Mouse (Mus musculus): ENCODE results near the gene Epor. TPM values are rescaled to one million over a fixed set of nuclear protein-coding genes. Genes with fewer than 3 reads are reported as not detected.

Gene Epor
- polyA plus RNA-seq, 1 experiment from 2014 or later = 3.8 TPM

DNA sequence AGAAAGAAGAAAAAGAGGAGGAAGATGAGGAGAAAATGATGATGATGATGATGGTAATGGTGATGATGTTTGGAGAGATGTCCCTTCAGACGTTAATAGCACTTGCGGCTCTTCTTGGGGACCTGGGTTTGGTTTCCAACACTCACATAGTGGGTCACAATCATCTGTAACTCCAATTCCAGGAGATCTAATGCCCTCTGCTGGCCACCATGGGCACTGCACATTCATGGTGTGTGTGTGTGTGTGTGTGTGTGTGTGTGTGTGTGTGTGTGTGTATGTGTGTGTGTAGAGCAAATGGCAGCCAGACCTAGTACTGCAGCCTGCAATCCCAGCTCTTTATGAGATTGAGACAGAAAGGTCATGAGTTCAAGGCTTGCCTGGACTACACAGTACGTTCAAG, 11.3 kb downstream of the Epor start:
- DNase-seq (ENCODE audit: low spot score) (no peak), ATAC-seq (replicated peaks; ENCODE audit: insufficient number of reproducible peaks, low FRiP score, low TSS enrichment, low read depth) (no peak)
- Histone ChIP-seq H3K4me3 (ENCODE audit: low read depth, low read length) (no peak overlapping the region), H3K27ac (replicated peaks; ENCODE audit: low read depth, low read length) (no peak overlapping the region), H3K9me3 (replicated peaks; ENCODE audit: control insufficient read depth, low read length) (no peaks in the 10 kb centered on the region), H3K4me1 (ENCODE audit: control insufficient read depth, insufficient read depth, low read length) (no peaks in the 10 kb centered on the region; the same call in 1 of the 2 replicates), H3K36me3 (replicated peaks; ENCODE audit: control insufficient read depth, insufficient read depth, low read depth, low read length) (no peaks in the 10 kb centered on the region), H3K4me2 (ENCODE audit: low read depth, low read length) (no peak overlapping the region), H3K9ac (replicated peaks; ENCODE audit: low read length) (no peak overlapping the region), H3K27me3 (ENCODE audit: control insufficient read depth, insufficient read depth, low read length) (0 out of 2 replicates have a peak, but pooled peaks cover 3% of the 10 kb centered on the region)
- WGBS = 81% methylated on average over 3 of the region's 3 CpGs

GRCm38 (mm10) chr9:21950322-21950721, 13.0 kb downstream of the Epor start:
- no peaks in the 10 kb centered on the region for H3K36me3 ChIP-seq (replicated peaks; ENCODE audit: control insufficient read depth, insufficient read depth, low read depth, low read length)
- H3K27me3 ChIP-seq (ENCODE audit: control insufficient read depth, insufficient read depth, low read length) = 0 out of 2 replicates have a peak, but pooled peaks cover 3% of the 10 kb centered on the region
- H3K4me2 ChIP-seq (ENCODE audit: low read depth, low read length) = no peak overlapping the region
- no peak overlapping the region for H3K27ac ChIP-seq (replicated peaks; ENCODE audit: low read depth, low read length)
- 16% methylated on average over 11 of the region's 11 CpGs for WGBS
- no peak overlapping the region for H3K9ac ChIP-seq (replicated peaks; ENCODE audit: low read length)
- H3K4me1 ChIP-seq (ENCODE audit: control insufficient read depth, insufficient read depth, low read length) = no peaks in the 10 kb centered on the region; the same call in 1 of the 2 replicates
- DNase-seq (ENCODE audit: low spot score) (peak; percentile 79), ATAC-seq (replicated peaks; ENCODE audit: insufficient number of reproducible peaks, low FRiP score, low TSS enrichment, low read depth) (no peak)
- H3K9me3 ChIP-seq (replicated peaks; ENCODE audit: control insufficient read depth, low read length) = no peaks in the 10 kb centered on the region
- H3K4me3 ChIP-seq (ENCODE audit: low read depth, low read length) = no peak overlapping the region

GRCm38 (mm10) chr9:21948790-21949189, 14.5 kb downstream of the Epor start:
- Histone ChIP-seq H3K4me1 (ENCODE audit: control insufficient read depth, insufficient read depth, low read length) (no peaks in the 10 kb centered on the region; the same call in 1 of the 2 replicates), H3K9me3 (replicated peaks; ENCODE audit: control insufficient read depth, low read length) (no peaks in the 10 kb centered on the region), H3K36me3 (replicated peaks; ENCODE audit: control insufficient read depth, insufficient read depth, low read depth, low read length) (no peaks in the 10 kb centered on the region), H3K27ac (replicated peaks; ENCODE audit: low read depth, low read length) (no peak overlapping the region), H3K9ac (replicated peaks; ENCODE audit: low read length) (no peak overlapping the region), H3K27me3 (ENCODE audit: control insufficient read depth, insufficient read depth, low read length) (0 out of 2 replicates have a peak, but pooled peaks cover 3% of the 10 kb centered on the region), H3K4me3 (ENCODE audit: low read depth, low read length) (no peak overlapping the region), H3K4me2 (ENCODE audit: low read depth, low read length) (no peak overlapping the region)
- ATAC-seq (replicated peaks; ENCODE audit: insufficient number of reproducible peaks, low FRiP score, low TSS enrichment, low read depth) (no peak), DNase-seq (ENCODE audit: low spot score) (no peak)
- WGBS = 74% methylated on average over 6 of the region's 6 CpGs

GRCm38 (mm10) chr9:21948146-21948545, 15.2 kb downstream of the Epor start:
- H3K4me1 ChIP-seq (ENCODE audit: control insufficient read depth, insufficient read depth, low read length) = no peaks in the 10 kb centered on the region; the same call in 1 of the 2 replicates
- no peak overlapping the region for H3K4me2 ChIP-seq (ENCODE audit: low read depth, low read length)
- DNase-seq (ENCODE audit: low spot score) (no peak), ATAC-seq (replicated peaks; ENCODE audit: insufficient number of reproducible peaks, low FRiP score, low TSS enrichment, low read depth) (no peak)
- H3K27ac ChIP-seq (replicated peaks; ENCODE audit: low read depth, low read length) = no peak overlapping the region
- H3K9ac ChIP-seq (replicated peaks; ENCODE audit: low read length) = no peak overlapping the region
- no peaks in the 10 kb centered on the region for H3K36me3 ChIP-seq (replicated peaks; ENCODE audit: control insufficient read depth, insufficient read depth, low read depth, low read length)
- 0 out of 2 replicates have a peak, but pooled peaks cover 3% of the 10 kb centered on the region for H3K27me3 ChIP-seq (ENCODE audit: control insufficient read depth, insufficient read depth, low read length)
- H3K4me3 ChIP-seq (ENCODE audit: low read depth, low read length) = no peak overlapping the region
- H3K9me3 ChIP-seq (replicated peaks; ENCODE audit: control insufficient read depth, low read length) = no peaks in the 10 kb centered on the region
- WGBS = 60% methylated on average over 8 of the region's 8 CpGs

GRCm38 (mm10) chr9:21947540-21948130, 15.7 kb downstream of the Epor start:
- H3K27ac ChIP-seq (replicated peaks; ENCODE audit: low read depth, low read length) = no peak overlapping the region
- WGBS = 4% methylated on average over 28 of the region's 28 CpGs
- H3K9ac ChIP-seq (replicated peaks; ENCODE audit: low read length) = no peak overlapping the region
- ATAC-seq (replicated peaks; ENCODE audit: insufficient number of reproducible peaks, low FRiP score, low TSS enrichment, low read depth) (no peak), DNase-seq (ENCODE audit: low spot score) (no peak)
- H3K27me3 ChIP-seq (ENCODE audit: control insufficient read depth, insufficient read depth, low read length) = 0 out of 2 replicates have a peak, but pooled peaks cover 3% of the 10 kb centered on the region
- peak overlapping the region; percentile 19; the same call in 1 of the 2 replicates for H3K4me2 ChIP-seq (ENCODE audit: low read depth, low read length)
- no peaks in the 10 kb centered on the region; the same call in 1 of the 2 replicates for H3K4me1 ChIP-seq (ENCODE audit: control insufficient read depth, insufficient read depth, low read length)
- no peaks in the 10 kb centered on the region for H3K9me3 ChIP-seq (replicated peaks; ENCODE audit: control insufficient read depth, low read length)
- H3K4me3 ChIP-seq (ENCODE audit: low read depth, low read length) = no peak overlapping the region
- H3K36me3 ChIP-seq (replicated peaks; ENCODE audit: control insufficient read depth, insufficient read depth, low read depth, low read length) = no peaks in the 10 kb centered on the region

DNA sequence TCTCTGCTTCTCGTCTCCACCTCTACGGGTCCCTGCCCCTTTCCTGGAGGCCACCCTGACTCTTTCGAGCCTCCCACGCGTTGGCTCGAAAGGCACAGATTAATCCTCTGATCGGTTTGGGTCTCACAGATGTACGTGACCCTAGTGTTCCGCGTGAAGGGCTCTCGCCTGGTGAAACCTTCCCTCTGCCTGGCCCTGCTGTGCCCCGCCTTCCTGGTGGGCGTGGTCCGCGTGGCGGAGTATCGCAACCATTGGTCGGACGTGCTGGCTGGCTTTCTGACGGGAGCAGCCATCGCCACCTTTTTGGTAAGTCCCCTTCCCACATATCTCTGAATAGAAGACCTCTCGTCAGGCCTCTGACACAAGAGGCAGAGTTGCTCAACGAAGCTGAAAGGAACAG, 19.0 kb downstream of the Epor start:
- WGBS = 20% methylated on average over 23 of the region's 23 CpGs
- Histone ChIP-seq H3K36me3 (replicated peaks; ENCODE audit: control insufficient read depth, insufficient read depth, low read depth, low read length) (no peaks in the 10 kb centered on the region), H3K4me1 (ENCODE audit: control insufficient read depth, insufficient read depth, low read length) (no peaks in the 10 kb centered on the region; the same call in 1 of the 2 replicates), H3K4me2 (ENCODE audit: low read depth, low read length) (no peak overlapping the region), H3K27me3 (ENCODE audit: control insufficient read depth, insufficient read depth, low read length) (0 out of 2 replicates have a peak, but pooled peaks cover 3% of the 10 kb centered on the region), H3K9me3 (replicated peaks; ENCODE audit: control insufficient read depth, low read length) (no peaks in the 10 kb centered on the region), H3K4me3 (ENCODE audit: low read depth, low read length) (no peak overlapping the region), H3K9ac (replicated peaks; ENCODE audit: low read length) (no peak overlapping the region), H3K27ac (replicated peaks; ENCODE audit: low read depth, low read length) (no peak overlapping the region)
- ATAC-seq (replicated peaks; ENCODE audit: insufficient number of reproducible peaks, low FRiP score, low TSS enrichment, low read depth) = no peak
- DNase-seq (ENCODE audit: low spot score) = peak; percentile 10

- 48% methylated on average over 12 of the region's 12 CpGs for WGBS
- Histone ChIP-seq H3K27me3 (ENCODE audit: control insufficient read depth, insufficient read depth, low read length) (0 out of 2 replicates have a peak, but pooled peaks cover 3% of the 10 kb centered on the region), H3K4me1 (ENCODE audit: control insufficient read depth, insufficient read depth, low read length) (no peaks in the 10 kb centered on the region; the same call in 1 of the 2 replicates), H3K36me3 (replicated peaks; ENCODE audit: control insufficient read depth, insufficient read depth, low read depth, low read length) (no peaks in the 10 kb centered on the region), H3K4me2 (ENCODE audit: low read depth, low read length) (no peak overlapping the region), H3K9me3 (replicated peaks; ENCODE audit: control insufficient read depth, low read length) (no peaks in the 10 kb centered on the region), H3K27ac (replicated peaks; ENCODE audit: low read depth, low read length) (no peak overlapping the region), H3K4me3 (ENCODE audit: low read depth, low read length) (no peak overlapping the region), H3K9ac (replicated peaks; ENCODE audit: low read length) (no peak overlapping the region)
- DNase-seq (ENCODE audit: low spot score) (no peak), ATAC-seq (replicated peaks; ENCODE audit: insufficient number of reproducible peaks, low FRiP score, low TSS enrichment, low read depth) (no peak)
Observed at GRCm38 (mm10) chr9:21943638-21944037, 19.7 kb downstream of the Epor start.

DNA sequence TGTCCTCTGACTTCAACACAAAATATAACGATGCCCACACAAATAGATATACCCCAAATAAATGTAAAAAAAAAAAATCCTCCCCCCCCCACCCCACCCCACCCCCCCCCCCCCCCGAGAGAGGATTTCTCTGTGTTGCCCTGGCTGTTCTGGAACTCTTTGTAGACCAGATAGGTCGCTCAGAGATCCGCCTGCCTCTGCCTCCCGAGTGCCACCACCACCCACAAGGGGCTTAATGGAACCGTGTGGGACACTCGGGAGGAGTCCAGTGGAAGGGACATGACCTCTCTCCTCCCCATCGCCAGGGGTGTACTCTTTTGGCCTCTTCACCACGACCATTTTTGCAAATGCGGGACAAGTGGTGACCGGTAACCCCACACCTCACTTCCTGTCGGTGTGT, 20.3 kb downstream of the Epor start:
- DNase-seq (ENCODE audit: low spot score) = no peak
- no peak overlapping the region for H3K4me3 ChIP-seq (ENCODE audit: low read depth, low read length)
- H3K9me3 ChIP-seq (replicated peaks; ENCODE audit: control insufficient read depth, low read length) = no peaks in the 10 kb centered on the region
- H3K27ac ChIP-seq (replicated peaks; ENCODE audit: low read depth, low read length) = no peak overlapping the region
- WGBS = 71% methylated on average over 12 of the region's 12 CpGs
- H3K4me2 ChIP-seq (ENCODE audit: low read depth, low read length) = no peak overlapping the region
- H3K36me3 ChIP-seq (replicated peaks; ENCODE audit: control insufficient read depth, insufficient read depth, low read depth, low read length) = no peaks in the 10 kb centered on the region
- no peaks in the 10 kb centered on the region; the same call in 1 of the 2 replicates for H3K4me1 ChIP-seq (ENCODE audit: control insufficient read depth, insufficient read depth, low read length)
- no peak overlapping the region for H3K9ac ChIP-seq (replicated peaks; ENCODE audit: low read length)
- no peaks in the 10 kb centered on the region for H3K27me3 ChIP-seq (ENCODE audit: control insufficient read depth, insufficient read depth, low read length)
- no peak for ATAC-seq (replicated peaks; ENCODE audit: insufficient number of reproducible peaks, low FRiP score, low TSS enrichment, low read depth)
